Mouse (Mus musculus) kidney, postnatal 0 days (tissue): ENCODE measurements around the gene Prodh2. TPM values are rescaled to one million over a fixed set of nuclear protein-coding genes. Genes with fewer than 3 reads are reported as not detected.

Source experiments
- ATAC-seq: fragments of 200-750 bp; cut with Nextera tagmentation; replicated peaks from 2 replicates; pipeline ENCODE4 v1.8.0; 2017; ENCODE audit warnings: low read depth, moderate number of reproducible peaks, moderate TSS enrichment, moderate library complexity; ENCODE audit not compliant: low FRiP score
- DNase-seq: peaks from one replicate; pipeline ENCODE4 v3.0.0-alpha.2; 2016; ENCODE audit warnings: low spot score
- H3K27ac ChIP-seq: fragments of 300-500 bp; sonication (generic); 2 replicates; pipeline ENCODE4 v1.5.1; 2014; ENCODE audit warnings: mild to moderate bottlenecking
- H3K27me3 ChIP-seq: fragments of 300-500 bp; sonication (generic); 2 replicates; pipeline ENCODE4 v1.6.1; 2014; ENCODE audit warnings: low read length, mixed read lengths; ENCODE audit not compliant: insufficient read depth
- H3K36me3 ChIP-seq: fragments of 300-500 bp; sonication (generic); 2 replicates; pipeline ENCODE4 v1.6.1; 2014; ENCODE audit warnings: low read length, mixed read lengths; ENCODE audit not compliant: insufficient read depth
- H3K4me1 ChIP-seq: fragments of 300-500 bp; sonication (generic); replicated peaks from 2 replicates; pipeline ENCODE4 v1.6.1; 2014; ENCODE audit warnings: antibody characterized with exemption, low read length, mixed read lengths; ENCODE audit not compliant: insufficient read depth
- H3K4me2 ChIP-seq: fragments of 300-500 bp; sonication (generic); 2 replicates; pipeline ENCODE4 v1.6.1; 2014; ENCODE audit warnings: mild to moderate bottlenecking, low read length, moderate library complexity, mixed read lengths
- H3K4me3 ChIP-seq: fragments of 300-500 bp; sonication (generic); replicated peaks from 2 replicates; pipeline ENCODE4 v1.5.1; 2014; ENCODE audit warnings: low read depth, low read length
- H3K9ac ChIP-seq: fragments of 300-500 bp; sonication (generic); 2 replicates; pipeline ENCODE4 v1.6.1; 2014; ENCODE audit warnings: low read depth, low read length
- H3K9me3 ChIP-seq: fragments of 300-500 bp; sonication (generic); replicated peaks from 2 replicates; pipeline ENCODE4 v1.6.1; 2016; ENCODE audit warnings: low read length, inconsistent platforms, mixed read lengths
- CTCF ChIP-seq: IDR thresholded peaks from 2 replicates; pipeline ENCODE4 v1.5.1; 2016; ENCODE audit warnings: antibody characterized with exemption, low read depth, mild to moderate bottlenecking, moderate library complexity
- whole genome bisulfite sequencing: fragments of 180-500 bp; shearing (Covaris S2); extraction: QIAGEN DNeasy Blood & Tissue Kit; methylation state at CpG from one replicate; pipeline ENCODE4 v1.1.7; 2014; 5-methylcytosine and 5-hydroxymethylcytosine counted together
- polyA plus RNA-seq: library from polyadenylated mRNA; unstranded; fragments of >200 nt; fragmentation: Nextera tagmentation; extraction: Ambion mirVana; gene quantifications from 2 replicates; pipeline ENCODE4 v1.2.1, GENCODE M21; 2015

Gene Prodh2
- polyA plus RNA-seq, 1 experiment from 2014 or later = 22.9 TPM

- Histone ChIP-seq H3K9ac (no peak overlapping the region), H3K4me2 (no peak overlapping the region), H3K36me3 (peaks cover 21% of the 10 kb centered on the region; the same call in 1 of the 2 replicates), H3K27ac (no peak overlapping the region), H3K4me3 (no peak overlapping the region), H3K9me3 (no peaks in the 10 kb centered on the region), H3K4me1 (peaks cover 17% of the 10 kb centered on the region), H3K27me3 (no peaks in the 10 kb centered on the region)
- no peak for TF ChIP-seq CTCF
- ATAC-seq (no peak), DNase-seq (no peak)
- WGBS = 94% methylated on average over 18 of the region's 18 CpGs
These were observed 63.6 kb downstream of the Prodh2 start for GRCm38 (mm10) chr7:30556894-30557536.

GRCm38 (mm10) chr7:30557901-30558514 is 64.6 kb downstream of the Prodh2 start:
- H3K27me3 ChIP-seq = no peaks in the 10 kb centered on the region
- 76% methylated on average over 13 of the region's 13 CpGs for WGBS
- DNase-seq (no peak), ATAC-seq (no peak)
- H3K36me3 ChIP-seq = peaks cover 21% of the 10 kb centered on the region; the same call in 1 of the 2 replicates
- H3K9me3 ChIP-seq = no peaks in the 10 kb centered on the region
- H3K4me3 ChIP-seq = no peak overlapping the region
- no peak overlapping the region for H3K27ac ChIP-seq
- H3K4me2 ChIP-seq = peak overlapping the region; percentile 90; the same call in 1 of the 2 replicates
- peaks cover 16% of the 10 kb centered on the region for H3K4me1 ChIP-seq
- TF ChIP-seq CTCF = no peak
- 0 out of 2 replicates have a peak overlapping the region, but pooled peaks have one; percentile 63 for H3K9ac ChIP-seq

- DNase-seq (no peak), ATAC-seq (no peak)
- Histone ChIP-seq H3K4me3 (peak overlapping the region; percentile 42), H3K27me3 (no peaks in the 10 kb centered on the region), H3K4me1 (peaks cover 9% of the 10 kb centered on the region), H3K4me2 (peak overlapping the region; percentile 90), H3K9me3 (no peaks in the 10 kb centered on the region), H3K27ac (peak overlapping the region; percentile 54; the same call in 1 of the 2 replicates), H3K9ac (peak overlapping the region; percentile 63), H3K36me3 (peaks cover 21% of the 10 kb centered on the region; the same call in 1 of the 2 replicates)
- WGBS = 12% methylated on average over 12 of the region's 12 CpGs
- TF ChIP-seq CTCF = no peak
These were observed 65.4 kb downstream of the Prodh2 start for GRCm38 (mm10) chr7:30558656-30559442.

GRCm38 (mm10) chr7:30559443-30559954 is 66.1 kb downstream of the Prodh2 start, which contains the start of gene Lin37:
TSS of gene Lin37 (minus strand) at chr7:30559838.
- Histone ChIP-seq H3K27me3 (no peaks in the 10 kb centered on the region), H3K4me1 (peaks cover 9% of the 10 kb centered on the region), H3K4me3 (peak within 1 kb of the TSS; percentile 42), H3K27ac (peak within 1 kb of the TSS; percentile 54; the same call in 1 of the 2 replicates), H3K9ac (peak within 1 kb of the TSS; percentile 63), H3K9me3 (no peaks in the 10 kb centered on the region), H3K4me2 (peak within 1 kb of the TSS; percentile 90), H3K36me3 (peaks cover 21% of the 10 kb centered on the region; the same call in 1 of the 2 replicates)
- peak; percentile 85 for ATAC-seq
- DNase-seq = peak; percentile 99
- TF ChIP-seq CTCF = no peak
- WGBS = 0% methylated on average over 20 of the region's 20 CpGs

GRCm38 (mm10) chr7:30560296-30560695 is 66.9 kb downstream of the Prodh2 start:
- no peak overlapping the region for H3K27ac ChIP-seq

More at GRCm38 (mm10) chr7:30560296-30560695, 66.9 kb downstream of the Prodh2 start:
- no peak for TF ChIP-seq CTCF
- peaks cover 23% of the 10 kb centered on the region; the same call in 1 of the 2 replicates for H3K36me3 ChIP-seq
- H3K9ac ChIP-seq = no peak overlapping the region
- peak overlapping the region; percentile 90 for H3K4me2 ChIP-seq
- no peaks in the 10 kb centered on the region for H3K27me3 ChIP-seq
- WGBS = 71% methylated on average over 2 of the region's 2 CpGs
- H3K9me3 ChIP-seq = no peaks in the 10 kb centered on the region
- no peak overlapping the region for H3K4me3 ChIP-seq
- ATAC-seq (no peak), DNase-seq (no peak)
- peaks cover 9% of the 10 kb centered on the region for H3K4me1 ChIP-seq
